Mouse (Mus musculus) limb, embryonic 11.5 days (tissue): ENCODE measurements at regions not wholly inside any gene's neighbourhood (a gene's known extent, or its start where the extent isn't known, plus 50 kb on each side); places are given as distances from the start of the nearest gene placed in this dataset.
A peak's percentile ranks its signal among the peaks of the same experiment; 100 is the strongest.
"Not testable (repeated sequence)": the region's sequence is repeated elsewhere in the genome, so short reads cannot be mapped to it uniquely, and the experiment has no call there.

Experiments
- ATAC-seq: fragments of 200-750 bp; cut with Nextera tagmentation; 2 replicates; pipeline ENCODE4 v1.8.0; 2017; ENCODE audit warnings: low read depth; ENCODE audit not compliant: insufficient number of reproducible peaks, low FRiP score, low TSS enrichment
- DNase-seq: peaks from one replicate; pipeline ENCODE4 v3.0.0-alpha.2; 2015; ENCODE audit warnings: low spot score
- H3K27ac ChIP-seq: fragments of 300-500 bp; sonication (generic); replicated peaks from 2 replicates; pipeline ENCODE4 v1.5.1; 2014; ENCODE audit warnings: low read depth, mild to moderate bottlenecking, low read length
- H3K27me3 ChIP-seq: fragments of 300-500 bp; sonication (generic); 2 replicates; pipeline ENCODE4 v1.6.1; 2014; ENCODE audit warnings: mild to moderate bottlenecking, low read length, mixed read lengths; ENCODE audit not compliant: control insufficient read depth, insufficient read depth
- H3K36me3 ChIP-seq: fragments of 300-500 bp; sonication (generic); 2 replicates; pipeline ENCODE4 v1.6.1; 2014; ENCODE audit warnings: mild to moderate bottlenecking, low read length, moderate library complexity, mixed read lengths; ENCODE audit not compliant: control insufficient read depth, insufficient read depth
- H3K4me1 ChIP-seq: fragments of 300-500 bp; sonication (generic); 2 replicates; pipeline ENCODE4 v1.6.1; 2014; ENCODE audit warnings: low read length, mixed read lengths; ENCODE audit not compliant: control insufficient read depth, insufficient read depth
- H3K4me2 ChIP-seq: fragments of 300-500 bp; sonication (generic); 2 replicates; pipeline ENCODE4 v1.6.1; 2014; ENCODE audit warnings: low read depth, mild to moderate bottlenecking, moderate library complexity; ENCODE audit not compliant: severe bottlenecking
- H3K4me3 ChIP-seq: fragments of 300-500 bp; sonication (generic); 2 replicates; pipeline ENCODE4 v1.5.1; 2014; ENCODE audit warnings: low read depth, low read length
- H3K9ac ChIP-seq: fragments of 300-500 bp; sonication (generic); 2 replicates; pipeline ENCODE4 v1.6.1; 2014; ENCODE audit warnings: mild to moderate bottlenecking, low read length
- H3K9me3 ChIP-seq: fragments of 300-500 bp; sonication (generic); 2 replicates; pipeline ENCODE4 v1.6.1; 2016; ENCODE audit warnings: low read length; ENCODE audit not compliant: control insufficient read depth
- WGBS: fragments of 180-500 bp; shearing (Covaris S2); extraction: QIAGEN DNeasy Blood & Tissue Kit; methylation state at CpG from one replicate; pipeline ENCODE4 v1.1.7; 2014; 5-methylcytosine and 5-hydroxymethylcytosine counted together

- no peaks in the 10 kb centered on the region for H3K9me3 ChIP-seq
- under 1% methylated on average over 38 of the region's 38 CpGs for WGBS
- H3K9ac ChIP-seq = peak overlapping the region; percentile 58
- H3K4me3 ChIP-seq = peak overlapping the region; percentile 35
- no peaks in the 10 kb centered on the region for H3K4me1 ChIP-seq
- no peaks in the 10 kb centered on the region for H3K36me3 ChIP-seq
- peak; percentile 98 for ATAC-seq
- no peak overlapping the region for H3K27ac ChIP-seq
- peak overlapping the region; percentile 62 for H3K4me2 ChIP-seq
- peaks cover 3% of the 10 kb centered on the region for H3K27me3 ChIP-seq
- peak; percentile 87 for DNase-seq
Measured at GRCm38 (mm10) chr13:83744981-83745555, 241.2 kb downstream of the Mef2c start.

GRCm38 (mm10) chr13:83745961-83746360 is 242.1 kb downstream of the Mef2c start:
- Histone ChIP-seq H3K4me2 (no peak overlapping the region), H3K27me3 (no peaks in the 10 kb centered on the region), H3K27ac (no peak overlapping the region), H3K9me3 (no peaks in the 10 kb centered on the region), H3K4me3 (no peak overlapping the region), H3K9ac (no peak overlapping the region), H3K4me1 (no peaks in the 10 kb centered on the region), H3K36me3 (no peaks in the 10 kb centered on the region)
- ATAC-seq = no peak
- WGBS = 86% methylated on average over 5 of the region's 5 CpGs
- no peak for DNase-seq

GRCm38 (mm10) chr13:83747671-83748070 is 243.8 kb downstream of the Mef2c start:
- no peaks in the 10 kb centered on the region for H3K4me1 ChIP-seq
- no peaks in the 10 kb centered on the region for H3K9me3 ChIP-seq
- no peak overlapping the region for H3K9ac ChIP-seq
- no peak for ATAC-seq
- 78% methylated on average over 3 of the region's 3 CpGs for WGBS
- H3K36me3 ChIP-seq = no peaks in the 10 kb centered on the region
- H3K4me2 ChIP-seq = no peak overlapping the region
- no peak overlapping the region for H3K4me3 ChIP-seq
- DNase-seq = no peak
- H3K27ac ChIP-seq = no peak overlapping the region
- no peaks in the 10 kb centered on the region for H3K27me3 ChIP-seq

- Histone ChIP-seq H3K36me3 (no peaks in the 10 kb centered on the region), H3K4me1 (no peaks in the 10 kb centered on the region), H3K9ac (no peak overlapping the region), H3K9me3 (no peaks in the 10 kb centered on the region), H3K27ac (no peak overlapping the region), H3K27me3 (no peaks in the 10 kb centered on the region), H3K4me2 (no peak overlapping the region), H3K4me3 (no peak overlapping the region)
- no peak for DNase-seq
- 77% methylated on average over 8 of the region's 8 CpGs for WGBS
- ATAC-seq = no peak
Measured at GRCm38 (mm10) chr13:83749376-83750150, 245.7 kb downstream of the Mef2c start.

GRCm38 (mm10) chr13:83750437-83750836 is 246.6 kb downstream of the Mef2c start:
- 68% methylated on average over 4 of the region's 4 CpGs for WGBS
- no peak overlapping the region for H3K9ac ChIP-seq
- no peak overlapping the region for H3K27ac ChIP-seq
- H3K36me3 ChIP-seq = no peaks in the 10 kb centered on the region
- no peak for DNase-seq
- no peak for ATAC-seq
- no peak overlapping the region for H3K4me3 ChIP-seq
- H3K4me1 ChIP-seq = no peaks in the 10 kb centered on the region
- H3K27me3 ChIP-seq = no peaks in the 10 kb centered on the region
- no peak overlapping the region for H3K4me2 ChIP-seq
- H3K9me3 ChIP-seq = no peaks in the 10 kb centered on the region

- no peak overlapping the region for H3K27ac ChIP-seq
- H3K36me3 ChIP-seq = no peaks in the 10 kb centered on the region
- DNase-seq (no peak), ATAC-seq (no peak)
- no peak overlapping the region for H3K4me2 ChIP-seq
- no peaks in the 10 kb centered on the region for H3K4me1 ChIP-seq
- no peak overlapping the region for H3K4me3 ChIP-seq
- WGBS = 88% methylated on average over 14 of the region's 14 CpGs
- no peak overlapping the region for H3K9ac ChIP-seq
- H3K9me3 ChIP-seq = no peaks in the 10 kb centered on the region
- no peaks in the 10 kb centered on the region for H3K27me3 ChIP-seq
Measured at GRCm38 (mm10) chr13:83760387-83761170, 256.7 kb downstream of the Mef2c start.

GRCm38 (mm10) chr13:83762484-83762883 is 258.6 kb downstream of the Mef2c start:
- no peak overlapping the region for H3K4me2 ChIP-seq
- no peak for ATAC-seq
- no peaks in the 10 kb centered on the region for H3K9me3 ChIP-seq
- H3K4me3 ChIP-seq = no peak overlapping the region
- no peaks in the 10 kb centered on the region for H3K36me3 ChIP-seq
- DNase-seq = no peak
- WGBS = 86% methylated on average over 1 of the region's 1 CpGs
- no peaks in the 10 kb centered on the region for H3K27me3 ChIP-seq
- H3K4me1 ChIP-seq = no peaks in the 10 kb centered on the region
- no peak overlapping the region for H3K27ac ChIP-seq
- no peak overlapping the region for H3K9ac ChIP-seq

- H3K9ac ChIP-seq, H3K27ac ChIP-seq, H3K4me2 ChIP-seq, H3K4me1 ChIP-seq, ATAC-seq, DNase-seq, H3K4me3 ChIP-seq, H3K9me3 ChIP-seq, H3K27me3 ChIP-seq, H3K36me3 ChIP-seq: not testable (repeated sequence)
- WGBS = 77% methylated on average over 5 of the region's 5 CpGs
Measured at GRCm38 (mm10) chr13:83763288-83763687, 259.5 kb downstream of the Mef2c start.
